Mouse (Mus musculus) bone marrow macrophage, adult 2 months (primary cell): ENCODE measurements around the gene Csde1. TPM values are rescaled to one million over a fixed set of nuclear protein-coding genes. Genes with fewer than 3 reads are reported as not detected.

ENCODE experiments used
- H3K27ac ChIP-seq: 2 replicates; pipeline ENCODE4 v1.5.1; 2012; ENCODE audit warnings: low read depth, low read length; ENCODE audit not compliant: insufficient read depth
- H3K4me1 ChIP-seq: 2 replicates; pipeline ENCODE4 v1.6.1; 2012; ENCODE audit warnings: low read length; ENCODE audit not compliant: control insufficient read depth, insufficient read depth
- H3K4me3 ChIP-seq: 2 replicates; pipeline ENCODE4 v1.5.1; 2012; ENCODE audit warnings: mild to moderate bottlenecking, low read length, moderate library complexity; ENCODE audit not compliant: insufficient read depth
- CTCF ChIP-seq: IDR thresholded peaks from 2 replicates; pipeline ENCODE4 v1.5.1; 2012; ENCODE audit warnings: low read depth, mild to moderate bottlenecking, low read length, moderate library complexity
- POLR2A ChIP-seq: IDR thresholded peaks from 2 replicates; pipeline ENCODE4 v1.6.1; 2012; ENCODE audit warnings: mild to moderate bottlenecking, low read depth, low read length, borderline replicate concordance
- polyA plus RNA-seq: library from polyadenylated mRNA; stranded (reverse); fragments of >200 nt; gene quantifications from 2 replicates; pipeline ENCODE4 v1.2.4, GENCODE M21; 2012; ENCODE audit not compliant: missing spikeins, insufficient read depth, insufficient read length

The Csde1 gene
- polyA plus RNA-seq, 1 experiment, result 291 TPM

GRCm38 (mm10) chr3:103058207-103059157, 38.3 kb downstream of the Csde1 start, which contains the start of gene Nras:
Nras (plus strand) TSS chr3:103058285.
- Histone ChIP-seq H3K4me1 (no peaks in the 10 kb centered on the region), H3K4me3 (peak within 1 kb of the TSS; percentile 72), H3K27ac (peak within 1 kb of the TSS; percentile 80)
- no peak for TF ChIP-seq POLR2A
- no peak for TF ChIP-seq CTCF

- TF ChIP-seq POLR2A (no peak), CTCF (no peak)
- H3K27ac ChIP-seq, result no peak overlapping the region
- no peak overlapping the region for H3K4me3 ChIP-seq
- no peaks in the 10 kb centered on the region for H3K4me1 ChIP-seq
These were observed 46.7 kb downstream of the Csde1 start for GRCm38 (mm10) chr3:103066927-103067326.

- Histone ChIP-seq H3K4me3 (no peak overlapping the region), H3K27ac (no peak overlapping the region), H3K4me1 (no peaks in the 10 kb centered on the region)
- TF ChIP-seq POLR2A (no peak), CTCF (no peak)
These were observed 48.7 kb downstream of the Csde1 start for GRCm38 (mm10) chr3:103068971-103069370.

GRCm38 (mm10) chr3:103073771-103074170, 53.5 kb downstream of the Csde1 start, which contains the start of gene Ampd1:
Ampd1 (plus strand) TSS chr3:103074014.
- H3K27ac ChIP-seq, result no peak within 1 kb of the TSS
- no peak for TF ChIP-seq CTCF
- TF ChIP-seq POLR2A, result no peak
- H3K4me3 ChIP-seq, result no peak within 1 kb of the TSS
- no peaks in the 10 kb centered on the region for H3K4me1 ChIP-seq

- TF ChIP-seq POLR2A, result no peak
- TF ChIP-seq CTCF, result no peak
- Histone ChIP-seq H3K27ac (no peak overlapping the region), H3K4me3 (no peak overlapping the region), H3K4me1 (no peaks in the 10 kb centered on the region)
These were observed 55.6 kb downstream of the Csde1 start for GRCm38 (mm10) chr3:103075871-103076270.

- Histone ChIP-seq H3K4me3 (no peak overlapping the region), H3K4me1 (no peaks in the 10 kb centered on the region), H3K27ac (no peak overlapping the region)
- no peak for TF ChIP-seq POLR2A
These were observed 56.2 kb downstream of the Csde1 start for GRCm38 (mm10) chr3:103076476-103076875.

- Histone ChIP-seq H3K27ac (no peak overlapping the region), H3K4me3 (no peak overlapping the region), H3K4me1 (no peaks in the 10 kb centered on the region)
- TF ChIP-seq POLR2A (no peak), CTCF (no peak)
These were observed 59.1 kb downstream of the Csde1 start for GRCm38 (mm10) chr3:103079301-103079700.

GRCm38 (mm10) chr3:103081051-103081450, 60.8 kb downstream of the Csde1 start:
- TF ChIP-seq POLR2A (no peak), CTCF (no peak)
- no peak overlapping the region for H3K4me3 ChIP-seq

GRCm38 (mm10) chr3:103081861-103082453, 61.7 kb downstream of the Csde1 start:
- Histone ChIP-seq H3K27ac (no peak overlapping the region), H3K4me1 (no peaks in the 10 kb centered on the region), H3K4me3 (no peak overlapping the region)
- TF ChIP-seq POLR2A (no peak), CTCF (no peak)

More at GRCm38 (mm10) chr3:103081051-103081450, 60.8 kb downstream of the Csde1 start:
- no peaks in the 10 kb centered on the region for H3K4me1 ChIP-seq
- H3K27ac ChIP-seq, result no peak overlapping the region

- no peak overlapping the region for H3K27ac ChIP-seq
- TF ChIP-seq CTCF (no peak), POLR2A (no peak)
- no peaks in the 10 kb centered on the region for H3K4me1 ChIP-seq
- no peak overlapping the region for H3K4me3 ChIP-seq
These were observed 62.5 kb downstream of the Csde1 start for GRCm38 (mm10) chr3:103082761-103083160.
